Mouse (Mus musculus) heart, adult 2 months (tissue): ENCODE results near the gene Cav2. TPM values are rescaled to one million over a fixed set of nuclear protein-coding genes. Genes with fewer than 3 reads are reported as not detected.

Experiments used
- DNase-seq, 2 experiments: peaks; one replicate each; pipeline ENCODE4 v3.0.0; 2021
- H3K27ac ChIP-seq: fragments of 200-600 bp; 2 replicates; pipeline ENCODE4 v1.8.1; 2022
- H3K27me3 ChIP-seq: fragments of 200-500 bp; 2 replicates; pipeline ENCODE4 v1.6.1; 2012; ENCODE audit warnings: mild to moderate bottlenecking, low read length, inconsistent platforms, mixed read lengths; ENCODE audit not compliant: control insufficient read depth, insufficient read depth
- H3K36me3 ChIP-seq: fragments of 200-500 bp; 2 replicates; pipeline ENCODE4 v1.6.1; 2012; ENCODE audit warnings: low read length, inconsistent platforms; ENCODE audit not compliant: control insufficient read depth, insufficient read depth
- H3K4me1 ChIP-seq: fragments of 200-500 bp; 2 replicates; pipeline ENCODE4 v1.6.1; 2011; ENCODE audit warnings: low read length; ENCODE audit not compliant: control insufficient read depth, insufficient read depth
- H3K4me3 ChIP-seq: fragments of 200-600 bp; 2 replicates; pipeline ENCODE4 v1.8.1; 2022
- H3K79me2 ChIP-seq: fragments of 200-500 bp; replicated peaks from 2 replicates; pipeline ENCODE4 v1.6.1; 2012; ENCODE audit warnings: mild to moderate bottlenecking, inconsistent platforms, low read length, moderate library complexity, mixed read lengths; ENCODE audit not compliant: control insufficient read depth, insufficient read depth
- H3K9ac ChIP-seq: fragments of 200-500 bp; 2 replicates; pipeline ENCODE4 v1.6.1; 2012; ENCODE audit warnings: low read depth, mild to moderate bottlenecking, control low read depth, inconsistent platforms, low read length, mixed read lengths
- CTCF ChIP-seq: fragments of 200-600 bp; IDR thresholded peaks from 2 replicates; pipeline ENCODE4 v1.8.1; 2022; ENCODE audit warnings: antibody characterized with exemption, mild to moderate bottlenecking, moderate library complexity
- EP300 ChIP-seq: fragments of 200-500 bp; IDR thresholded peaks from 2 replicates; pipeline ENCODE4 v1.6.1; 2011; ENCODE audit warnings: low read depth, low read length, control low read depth; ENCODE audit not compliant: insufficient read depth
- POLR2A ChIP-seq: fragments of 200-500 bp; IDR thresholded peaks from 2 replicates; pipeline ENCODE4 v1.6.1; 2011; ENCODE audit warnings: mild to moderate bottlenecking, low read depth, low read length, control low read depth; ENCODE audit not compliant: insufficient read depth
- WGBS: fragments of 180-500 bp; shearing (Covaris S2); methylation state at CpG from one replicate; pipeline ENCODE4 v1.1.7; 2018; 5-methylcytosine and 5-hydroxymethylcytosine counted together
- intact Hi-C: fragments of 180-260 bp; cut with DNase I; formaldehyde crosslinking; loops from one replicate; pipeline ENCODE4 v1.15.1; 2025
- polyA plus RNA-seq: library from polyadenylated mRNA; depleted of rRNA; stranded (reverse); fragments of >200 nt; gene quantifications from 2 replicates; pipeline ENCODE4 v1.2.3, GENCODE M21; 2012
- total RNA-seq, 2 experiments: library from RNA; stranded (reverse); gene quantifications; 2 replicates each; pipeline ENCODE4 v1.2.3; 2021

Gene Cav2
- total and polyA plus RNA-seq, 3 experiments = 40.7 to 54.2 (median 44.8) TPM

- Histone ChIP-seq H3K27ac (no peak overlapping the region), H3K9ac (no peak overlapping the region), H3K4me3 (no peak overlapping the region), H3K27me3 (no peaks in the 10 kb centered on the region), H3K79me2 (no peaks in the 10 kb centered on the region), H3K4me1 (no peaks in the 10 kb centered on the region), H3K36me3 (no peaks in the 10 kb centered on the region)
- intact Hi-C loops = no loop called here
- no peak for DNase-seq
- 27% methylated on average over 1 of the region's 1 CpGs for WGBS
- no peak for TF ChIP-seq EP300
- TF ChIP-seq CTCF = no peak
- no peak for TF ChIP-seq POLR2A
These were observed 29.0 kb upstream of the Cav2 start for GRCm38 (mm10) chr6:17251958-17252357.

- H3K36me3 ChIP-seq = no peaks in the 10 kb centered on the region
These were observed 22.8 kb upstream of the Cav2 start for GRCm38 (mm10) chr6:17258142-17258541.

GRCm38 (mm10) chr6:17258911-17259310, 22.1 kb upstream of the Cav2 start:
- Histone ChIP-seq H3K4me3 (no peak overlapping the region), H3K27me3 (no peaks in the 10 kb centered on the region), H3K27ac (no peak overlapping the region), H3K9ac (no peak overlapping the region), H3K36me3 (no peaks in the 10 kb centered on the region), H3K4me1 (no peaks in the 10 kb centered on the region), H3K79me2 (no peaks in the 10 kb centered on the region)
- no peak for TF ChIP-seq EP300
- no peak for TF ChIP-seq POLR2A
- TF ChIP-seq CTCF = no peak
- intact Hi-C loops = no loop called here
- no peak for DNase-seq
- 86% methylated on average over 1 of the region's 1 CpGs for WGBS

More at GRCm38 (mm10) chr6:17258142-17258541, 22.8 kb upstream of the Cav2 start:
- WGBS = 96% methylated on average over 1 of the region's 1 CpGs
- DNase-seq = no peak
- Histone ChIP-seq H3K79me2 (no peaks in the 10 kb centered on the region), H3K4me3 (no peak overlapping the region), H3K4me1 (no peaks in the 10 kb centered on the region), H3K9ac (no peak overlapping the region), H3K27me3 (no peaks in the 10 kb centered on the region), H3K27ac (no peak overlapping the region)
- intact Hi-C loops = no loop called here
- no peak for TF ChIP-seq EP300
- no peak for TF ChIP-seq POLR2A
- no peak for TF ChIP-seq CTCF

- DNase-seq = no peak
- WGBS = 31% methylated on average over 2 of the region's 2 CpGs
- Histone ChIP-seq H3K27ac (no peak overlapping the region), H3K4me3 (no peak overlapping the region), H3K27me3 (no peaks in the 10 kb centered on the region), H3K9ac (no peak overlapping the region), H3K36me3 (peaks cover under 1% of the 10 kb centered on the region; the same call in 1 of the 2 replicates), H3K4me1 (peaks cover 5% of the 10 kb centered on the region), H3K79me2 (no peaks in the 10 kb centered on the region)
- intact Hi-C loops = no loop called here
- TF ChIP-seq POLR2A (no peak), EP300 (no peak), CTCF (no peak)
These were observed 18.2 kb upstream of the Cav2 start for GRCm38 (mm10) chr6:17262786-17263185.

GRCm38 (mm10) chr6:17265043-17265442, 15.9 kb upstream of the Cav2 start:
- no peak overlapping the region for H3K9ac ChIP-seq
- H3K4me3 ChIP-seq = no peak overlapping the region
- H3K27ac ChIP-seq = no peak overlapping the region
- H3K4me1 ChIP-seq = peaks cover 11% of the 10 kb centered on the region
- 64% methylated on average over 4 of the region's 4 CpGs for WGBS
- no peaks in the 10 kb centered on the region for H3K27me3 ChIP-seq
- no peak for DNase-seq
- TF ChIP-seq EP300 (no peak), CTCF (no peak), POLR2A (no peak)
- no peaks in the 10 kb centered on the region for H3K79me2 ChIP-seq
- intact Hi-C loops = no loop called here
- peaks cover 2% of the 10 kb centered on the region; the same call in 1 of the 2 replicates for H3K36me3 ChIP-seq

- WGBS = 55% methylated on average over 3 of the region's 3 CpGs
- H3K79me2 ChIP-seq = no peaks in the 10 kb centered on the region
- peaks cover 11% of the 10 kb centered on the region for H3K4me1 ChIP-seq
- no peak for TF ChIP-seq POLR2A
- no peak for TF ChIP-seq CTCF
- TF ChIP-seq EP300 = no peak
- H3K4me3 ChIP-seq = no peak overlapping the region
- H3K27ac ChIP-seq = no peak overlapping the region; the same call in 1 of the 2 replicates
- H3K36me3 ChIP-seq = peaks cover 2% of the 10 kb centered on the region; the same call in 1 of the 2 replicates
- H3K9ac ChIP-seq = no peak overlapping the region
- intact Hi-C loops = no loop called here
- no peaks in the 10 kb centered on the region for H3K27me3 ChIP-seq
- no peak for DNase-seq
These were observed 14.5 kb upstream of the Cav2 start for GRCm38 (mm10) chr6:17266466-17266865.

- Histone ChIP-seq H3K36me3 (peaks cover 8% of the 10 kb centered on the region), H3K9ac (no peak overlapping the region), H3K27ac (no peak overlapping the region), H3K4me3 (no peak overlapping the region), H3K27me3 (no peaks in the 10 kb centered on the region), H3K4me1 (peaks cover 4% of the 10 kb centered on the region), H3K79me2 (no peaks in the 10 kb centered on the region)
- DNase-seq = no peak
- no peak for TF ChIP-seq EP300
- TF ChIP-seq POLR2A = no peak
- TF ChIP-seq CTCF = no peak
- 91% methylated on average over 3 of the region's 3 CpGs for WGBS
- intact Hi-C loops = no loop called here
These were observed 2.6 kb upstream of the Cav2 start for GRCm38 (mm10) chr6:17278366-17278765.
